Mouse (Mus musculus) small intestine, adult 2 months (tissue): ENCODE measurements at regions not wholly inside any gene's neighbourhood (a gene's known extent, or its start where the extent isn't known, plus 50 kb on each side); places are given as distances from the start of the nearest gene placed in this dataset.

Experiments
- CTCF ChIP-seq: fragments of 200-500 bp; IDR thresholded peaks from 2 replicates; pipeline ENCODE4 v1.5.1; 2012; ENCODE audit warnings: low read depth, mild to moderate bottlenecking, control low read depth, inconsistent platforms, low read length, moderate library complexity, mixed read lengths; ENCODE audit not compliant: insufficient replicate concordance, insufficient read length; ENCODE audit errors: extremely low read depth
- POLR2A ChIP-seq: fragments of 200-500 bp; IDR thresholded peaks from 2 replicates; pipeline ENCODE4 v1.6.1; 2012; ENCODE audit warnings: low read depth, mild to moderate bottlenecking, control low read depth, inconsistent platforms, low read length, moderate library complexity

DNA sequence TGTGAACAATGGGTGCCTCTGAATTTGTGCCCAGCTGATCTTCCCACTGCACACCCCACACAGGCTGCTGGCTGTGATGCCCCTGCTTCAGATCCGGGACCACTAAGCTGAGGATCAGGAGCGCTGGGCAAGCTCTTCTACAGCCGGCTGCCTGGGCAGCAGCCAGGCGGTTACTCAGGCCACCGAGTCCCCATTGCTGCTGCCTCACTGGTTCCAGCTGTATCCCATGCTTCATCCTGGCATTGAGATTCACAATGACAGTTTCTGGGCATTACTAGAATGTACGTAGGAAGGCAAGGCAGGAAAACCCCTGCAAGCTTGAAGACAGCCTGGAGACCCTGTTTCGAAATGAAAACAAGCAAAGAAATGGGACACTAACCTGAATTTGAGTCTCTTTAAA, 67.3 kb upstream of the Slc6a6 start:
- TF ChIP-seq CTCF: no peak
- no peak for TF ChIP-seq POLR2A
